Mouse (Mus musculus) E14TG2a.4 (cell line): ENCODE data around the gene Macrod2.

Source experiments
- CTCF ChIP-seq: conservative IDR thresholded peaks from 2 replicates; pipeline ENCODE4 v1.5.1; 2014; ENCODE audit warnings: low read length
- NANOG ChIP-seq: IDR thresholded peaks from 2 replicates; pipeline ENCODE4 v1.6.1; 2014; ENCODE audit warnings: borderline replicate concordance, low read length, mixed read lengths
- POU5F1 ChIP-seq: IDR thresholded peaks from 2 replicates; pipeline ENCODE4 v1.6.1; 2014; ENCODE audit warnings: low read length, borderline replicate concordance

DNA sequence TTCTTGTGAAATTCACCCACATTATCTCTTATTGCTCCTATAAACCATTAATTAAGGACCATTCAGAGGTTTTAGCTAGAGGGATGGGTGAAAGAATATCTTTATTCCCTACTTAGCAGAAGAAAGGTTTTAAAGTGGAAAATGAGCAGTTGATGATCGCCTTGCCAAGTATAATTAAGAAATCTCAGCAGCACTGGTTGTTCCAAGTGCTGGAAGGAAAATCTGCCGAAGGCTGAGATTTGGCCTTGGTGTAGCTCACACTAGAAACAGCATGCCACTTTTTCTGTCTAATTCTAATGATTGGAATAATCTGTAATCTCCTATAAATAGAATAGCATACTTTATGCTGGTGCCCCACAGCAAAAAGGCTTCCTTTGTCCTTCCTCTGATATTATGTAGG, 993.5 kb downstream of the Macrod2 start:
- TF ChIP-seq CTCF, result no peak
- TF ChIP-seq POU5F1, result no peak
- TF ChIP-seq NANOG, result no peak
